16 mouse cellular contexts compared by ENCODE assay signal in genomic region chr1:75502945-75503650, GRCm38 (mm10). TPM values are rescaled to one million over a fixed set of nuclear protein-coding genes. Genes with fewer than 3 reads are reported as not detected.
DNase-seq lines count a peak whose midpoint lies in the region; ATAC-seq and TF ChIP-seq lines count a peak whose summit lies in the region.
"Had no signal": no experiment of that assay in that cellular context is flagged by ENCODE, and none has a peak within 500 bp of the region (broad histone marks: within the 10 kb centered on the region; RNA-seq: fewer than 3 reads in every experiment).

No protein-coding gene starts in this region.

- 0 out of 2 replicates have a peak overlapping the region, but pooled peaks have one; percentile 3 for H3K4me2 ChIP-seq in hindbrain, embryonic 14.5 days (replicated peaks)
- no peak overlapping the region for H3K4me2 ChIP-seq in hindbrain, postnatal 0 days (ENCODE audit: low read depth, low read length)
- H3K4me2 ChIP-seq in limb, embryonic 12.5 days = peak overlapping the region; percentile 91
- H3K4me2 ChIP-seq: hindbrain, embryonic 12.5 days; midbrain, embryonic 13.5 days had no signal

- no peak overlapping the region for H3K27ac ChIP-seq in hindbrain, embryonic 14.5 days
- H3K27ac ChIP-seq in hindbrain, postnatal 0 days = no peak overlapping the region
- no peak overlapping the region for H3K27ac ChIP-seq in ES-Bruce4 (ENCODE audit: insufficient read depth, low read length)
- H3K27ac ChIP-seq in limb, embryonic 12.5 days = no peak overlapping the region
- H3K27ac ChIP-seq: hindbrain, embryonic 12.5 days; midbrain, embryonic 13.5 days had no signal

- 0 out of 2 replicates have a peak, but pooled peaks cover 5% of the 10 kb centered on the region for H3K27me3 ChIP-seq in hindbrain, embryonic 14.5 days (ENCODE audit: control insufficient read depth, insufficient read depth, low read length)
- H3K27me3 ChIP-seq in hindbrain, postnatal 0 days (ENCODE audit: insufficient read depth, low read length) = no peaks in the 10 kb centered on the region
- H3K27me3 ChIP-seq in ES-Bruce4 (ENCODE audit: control insufficient read depth, insufficient read depth, low read length, poor library complexity, severe bottlenecking) = no peaks in the 10 kb centered on the region
- peaks cover 8% of the 10 kb centered on the region; the same call in 1 of the 2 replicates for H3K27me3 ChIP-seq in limb, embryonic 12.5 days

- no peak for TF ChIP-seq EP300 in ES-Bruce4 (IDR thresholded peaks at IDR 0.05; ENCODE audit: insufficient read depth, low read depth, low read length)

- peaks cover 37% of the 10 kb centered on the region for H3K36me3 ChIP-seq in hindbrain, embryonic 14.5 days (replicated peaks; ENCODE audit: control insufficient read depth, insufficient read depth)
- H3K36me3 ChIP-seq in hindbrain, postnatal 0 days (ENCODE audit: insufficient read depth, low read length) = peaks cover 16% of the 10 kb centered on the region; the same call in 1 of the 2 replicates
- no peaks in the 10 kb centered on the region for H3K36me3 ChIP-seq in ES-Bruce4 (ENCODE audit: control insufficient read depth, insufficient read depth, low read length, poor library complexity, severe bottlenecking)
- H3K36me3 ChIP-seq in limb, embryonic 12.5 days = peaks cover 59% of the 10 kb centered on the region

- H3K4me1 ChIP-seq in hindbrain, embryonic 14.5 days (replicated peaks; ENCODE audit: control insufficient read depth, insufficient read depth, low read length) = peaks cover 25% of the 10 kb centered on the region
- H3K4me1 ChIP-seq in hindbrain, postnatal 0 days (ENCODE audit: insufficient read depth, low read length) = 0 out of 2 replicates have a peak, but pooled peaks cover 11% of the 10 kb centered on the region
- peaks cover 5% of the 10 kb centered on the region for H3K4me1 ChIP-seq in ES-Bruce4 (ENCODE audit: control insufficient read depth, insufficient read depth, low read length)
- peaks cover 34% of the 10 kb centered on the region for H3K4me1 ChIP-seq in limb, embryonic 12.5 days (replicated peaks)

- 88% methylated on average over 25 of the region's 25 CpGs for whole genome bisulfite sequencing in hindbrain, embryonic 14.5 days
- WGBS in hindbrain, postnatal 0 days = 87% methylated on average over 25 of the region's 25 CpGs
- 83% methylated on average over 25 of the region's 25 CpGs for WGBS in limb, embryonic 12.5 days

- peak; percentile 91 for DNase-seq in heart, adult 11 months
- no peak for DNase-seq in heart, postnatal 14 days
- no peak for DNase-seq in hindbrain, embryonic 14.5 days (ENCODE audit: low spot score)
- DNase-seq in hindbrain, postnatal 0 days (ENCODE audit: low spot score) = no peak
- no peak for DNase-seq in yolk sac, embryonic 10.5 days (ENCODE audit: low spot score)
- DNase-seq in embryo, embryonic 10 days (ENCODE audit: low spot score) = no peak
- DNase-seq: kidney, postnatal 14 days; left cerebral cortex, postnatal 4 days; retina, postnatal 1 day had no signal

- H3K9me3 ChIP-seq in hindbrain, embryonic 14.5 days (ENCODE audit: control insufficient read depth, low read length) = no peaks in the 10 kb centered on the region
- H3K9me3 ChIP-seq in hindbrain, postnatal 0 days (ENCODE audit: low read length) = no peaks in the 10 kb centered on the region
- no peaks in the 10 kb centered on the region for H3K9me3 ChIP-seq in ES-Bruce4 (replicated peaks; ENCODE audit: control insufficient read depth, insufficient read depth, low read length, poor library complexity, severe bottlenecking)
- H3K9me3 ChIP-seq in limb, embryonic 12.5 days = no peaks in the 10 kb centered on the region
- H3K9me3 ChIP-seq: hindbrain, embryonic 12.5 days; midbrain, embryonic 13.5 days had no signal

- H3K4me3 ChIP-seq in hindbrain, embryonic 14.5 days (replicated peaks; ENCODE audit: low read length) = no peak overlapping the region
- no peak overlapping the region for H3K4me3 ChIP-seq in hindbrain, postnatal 0 days (ENCODE audit: low read length)
- peak overlapping the region; percentile 10 for H3K4me3 ChIP-seq in ES-Bruce4 (ENCODE audit: low read depth, low read length)
- 0 out of 2 replicates have a peak overlapping the region, but pooled peaks have one; percentile 1 for H3K4me3 ChIP-seq in limb, embryonic 12.5 days (replicated peaks)
- H3K4me3 ChIP-seq: hindbrain, embryonic 12.5 days; midbrain, embryonic 13.5 days had no signal

- no peak for ATAC-seq in hindbrain, embryonic 14.5 days (ENCODE audit: low FRiP score)
- no peak for ATAC-seq in hindbrain, postnatal 0 days
- ATAC-seq in limb, embryonic 12.5 days (ENCODE audit: insufficient number of reproducible peaks, insufficient read depth, low FRiP score, low TSS enrichment, low read depth) = no peak
- ATAC-seq: lung, postnatal 0 days; midbrain, embryonic 13.5 days had no signal

- no peak overlapping the region for H3K9ac ChIP-seq in hindbrain, embryonic 14.5 days
- H3K9ac ChIP-seq in hindbrain, postnatal 0 days (replicated peaks; ENCODE audit: low read length) = no peak overlapping the region
- no peak overlapping the region for H3K9ac ChIP-seq in ES-Bruce4 (ENCODE audit: low read depth, poor library complexity, severe bottlenecking)
- no peak overlapping the region; the same call in 1 of the 2 replicates for H3K9ac ChIP-seq in limb, embryonic 12.5 days (replicated peaks)
- H3K9ac ChIP-seq: hindbrain, embryonic 12.5 days; midbrain, embryonic 13.5 days had no signal

- TF ChIP-seq CTCF in hindbrain, postnatal 0 days (IDR thresholded peaks at IDR 0.05; ENCODE audit: low read depth) = no peak
- TF ChIP-seq CTCF in ES-Bruce4 (IDR thresholded peaks at IDR 0.05; ENCODE audit: low read depth, low read length) = no peak

- intact Hi-C loops in heart, postnatal 14 days (cut with DNase I) = loop anchor here (2.0 kb wide), 1 partner anchor 22 kb away; no protein-coding TSS in a partner anchor

- TF ChIP-seq POLR2A in ES-Bruce4 (IDR thresholded peaks at IDR 0.05; ENCODE audit: insufficient read depth, low read length) = no peak

RNA-seq across cellular contexts. Expression of gene Obsl1, which starts 3.2 kb away (rescaled TPM):
- total RNA-seq in heart, postnatal 14 days (2021) = 100 to 1,000 TPM; 166 to 172 TPM
- polyA plus RNA-seq in hindbrain, embryonic 14.5 days (2014; fragmentation: Nextera tagmentation; extraction: Ambion mirVana) = 22.6 and 25.9 TPM in 2 replicates
- 52.4 and 62.4 TPM in 2 replicates for total RNA-seq in hindbrain, postnatal 0 days (2014; rRNA removed)
- 22.7 and 23.9 TPM in 2 replicates for polyA plus RNA-seq in hindbrain, postnatal 0 days (2015; fragmentation: Nextera tagmentation; extraction: Ambion mirVana)
- polyA plus RNA-seq in ES-Bruce4 (2011; ENCODE audit: insufficient read depth, insufficient read length, low read depth, missing spikeins) = 32.6 and 32.9 TPM in 2 replicates
- polyA plus RNA-seq in limb, embryonic 12.5 days (2016; fragmentation: Nextera tagmentation; extraction: Ambion mirVana) = 98.3 and 104 TPM in 2 replicates

RNA-seq across cellular contexts. Expression of gene Inha, which starts 3.8 kb away (rescaled TPM):
- 1 to 10 TPM; 6.0 to 7.8 TPM for total RNA-seq in heart, postnatal 14 days (2021)
- 9.7 and 9.9 TPM in 2 replicates for polyA plus RNA-seq in hindbrain, embryonic 14.5 days (2014; fragmentation: Nextera tagmentation; extraction: Ambion mirVana)
- 28.9 and 31.8 TPM in 2 replicates for total RNA-seq in hindbrain, postnatal 0 days (2014; rRNA removed)
- 20.3 TPM in 2 replicates for polyA plus RNA-seq in hindbrain, postnatal 0 days (2015; fragmentation: Nextera tagmentation; extraction: Ambion mirVana)
- 1.9 and 2.4 TPM in 2 replicates for polyA plus RNA-seq in ES-Bruce4 (2011; ENCODE audit: insufficient read depth, insufficient read length, low read depth, missing spikeins)
- polyA plus RNA-seq in limb, embryonic 12.5 days (2016; fragmentation: Nextera tagmentation; extraction: Ambion mirVana) = 9.5 and 11.9 TPM in 2 replicates
- total RNA-seq: common myeloid progenitor, adult 5-6 weeks; MEL had no signal

RNA-seq across cellular contexts. Expression of gene Stk11ip, which starts 18.2 kb away (rescaled TPM):
- total RNA-seq in heart, postnatal 14 days (2021) = 10 to 100 TPM; 10.3 to 13.9 TPM
- 14.0 and 17.9 TPM in 2 replicates for polyA plus RNA-seq in hindbrain, embryonic 14.5 days (2014; fragmentation: Nextera tagmentation; extraction: Ambion mirVana)
- 27.9 and 46.9 TPM in 2 replicates for total RNA-seq in hindbrain, postnatal 0 days (2014; rRNA removed)
- 13.5 and 14.0 TPM in 2 replicates for polyA plus RNA-seq in hindbrain, postnatal 0 days (2015; fragmentation: Nextera tagmentation; extraction: Ambion mirVana)
- polyA plus RNA-seq in ES-Bruce4 (2011; ENCODE audit: insufficient read depth, insufficient read length, low read depth, missing spikeins) = 18.8 and 22.7 TPM in 2 replicates
- 29.3 and 30.3 TPM in 2 replicates for polyA plus RNA-seq in limb, embryonic 12.5 days (2016; fragmentation: Nextera tagmentation; extraction: Ambion mirVana)

RNA-seq across cellular contexts. Expression of gene Tmem198, which starts 23.8 kb away (rescaled TPM):
- under 1 TPM; 0.26 to 0.88 TPM for total RNA-seq in heart, postnatal 14 days (2021)
- 37.5 and 40.3 TPM in 2 replicates for polyA plus RNA-seq in hindbrain, embryonic 14.5 days (2014; fragmentation: Nextera tagmentation; extraction: Ambion mirVana)
- total RNA-seq in hindbrain, postnatal 0 days (2014; rRNA removed) = 52.7 and 69.3 TPM in 2 replicates
- 33.9 and 36.4 TPM in 2 replicates for polyA plus RNA-seq in hindbrain, postnatal 0 days (2015; fragmentation: Nextera tagmentation; extraction: Ambion mirVana)
- polyA plus RNA-seq in ES-Bruce4 (2011; ENCODE audit: insufficient read depth, insufficient read length, low read depth, missing spikeins) = 0.27 and 0.53 TPM in 2 replicates
- polyA plus RNA-seq in limb, embryonic 12.5 days (2016; fragmentation: Nextera tagmentation; extraction: Ambion mirVana) = 0.36 and 0.74 TPM in 2 replicates

RNA-seq across cellular contexts. Expression of gene Chpf, which starts 24.0 kb away (rescaled TPM):
- total RNA-seq in heart, postnatal 14 days (2021) = 10 to 100 TPM; 29.5 to 30.1 TPM
- 49.2 and 55.0 TPM in 2 replicates for polyA plus RNA-seq in hindbrain, embryonic 14.5 days (2014; fragmentation: Nextera tagmentation; extraction: Ambion mirVana)
- 155 and 173 TPM in 2 replicates for total RNA-seq in hindbrain, postnatal 0 days (2014; rRNA removed)
- polyA plus RNA-seq in hindbrain, postnatal 0 days (2015; fragmentation: Nextera tagmentation; extraction: Ambion mirVana) = 55.3 and 55.8 TPM in 2 replicates
- 13.3 and 15.1 TPM in 2 replicates for polyA plus RNA-seq in ES-Bruce4 (2011; ENCODE audit: insufficient read depth, insufficient read length, low read depth, missing spikeins)
- 22.1 and 27.1 TPM in 2 replicates for polyA plus RNA-seq in limb, embryonic 12.5 days (2016; fragmentation: Nextera tagmentation; extraction: Ambion mirVana)

Comparison
In these comparisons a context has a peak if more than half of its experiments do, and no peak if none do; other contexts are left out.
1. H3K4me3 ChIP-seq: peak in ES-Bruce4 (single experiment) and limb, embryonic 12.5 days (single experiment); none in hindbrain, embryonic 14.5 days (single experiment) and hindbrain, postnatal 0 days (single experiment).